Comparison of ENCODE assay signal across 9 mouse cellular contexts in the genomic region with DNA sequence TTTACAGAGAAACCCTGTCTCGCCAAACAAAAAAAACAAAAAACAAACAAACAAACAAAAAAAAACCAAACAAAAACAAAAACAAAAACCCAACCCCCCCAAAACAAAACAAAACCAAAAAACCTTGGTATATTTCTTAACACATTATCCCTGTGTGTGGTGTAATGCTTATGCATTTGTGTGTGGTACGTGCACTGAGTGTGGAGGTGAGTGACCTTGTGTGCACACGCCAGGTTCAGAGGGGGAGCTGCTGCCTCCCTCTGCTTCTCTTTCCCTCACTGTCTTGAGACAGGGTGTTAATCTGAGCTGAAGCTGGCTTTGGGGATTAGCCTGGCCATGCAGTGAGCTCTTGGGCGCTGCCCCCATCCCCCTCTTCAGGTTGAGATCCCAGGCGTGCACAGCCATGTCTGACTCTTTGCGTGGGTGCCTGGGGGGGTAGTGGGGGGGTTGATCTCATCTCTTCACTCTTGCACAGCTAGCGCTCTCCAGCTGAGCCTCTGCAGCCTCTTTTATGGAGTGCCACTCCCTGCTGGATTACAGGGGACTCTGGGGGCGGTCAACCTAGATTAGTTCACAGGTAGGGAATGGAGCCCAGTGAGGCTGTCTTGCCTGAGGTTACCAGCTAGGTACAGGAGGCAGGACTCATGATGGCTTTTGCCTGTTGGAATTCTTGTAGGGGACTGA. TPM values are rescaled to one million over a fixed set of nuclear protein-coding genes. Genes with fewer than 3 reads are reported as not detected.
DNase-seq lines count a peak whose midpoint lies in the region; ATAC-seq and TF ChIP-seq lines count a peak whose summit lies in the region.
"Had no signal": no experiment of that assay in that cellular context is flagged by ENCODE, and none has a peak within 500 bp of the region (broad histone marks: within the 10 kb centered on the region; RNA-seq: fewer than 3 reads in every experiment).

No protein-coding gene starts in this region.

- H3K9me3 ChIP-seq in kidney, postnatal 0 days (replicated peaks; ENCODE audit: low read length), result no peaks in the 10 kb centered on the region
- H3K9me3 ChIP-seq in embryonic facial prominence, embryonic 13.5 days, result no peaks in the 10 kb centered on the region
- no peaks in the 10 kb centered on the region for H3K9me3 ChIP-seq in liver, embryonic 16.5 days (replicated peaks; ENCODE audit: control insufficient read depth, low read length)

- no peak for TF ChIP-seq CTCF in kidney, postnatal 0 days (IDR thresholded peaks at IDR 0.05; ENCODE audit: low read depth)
- no peak for TF ChIP-seq CTCF in left cerebral cortex, adult 2 months (IDR thresholded peaks at IDR 0.05)

- no peaks in the 10 kb centered on the region for H3K27me3 ChIP-seq in kidney, postnatal 0 days (ENCODE audit: insufficient read depth, low read length)
- H3K27me3 ChIP-seq in embryonic facial prominence, embryonic 13.5 days, result no peaks in the 10 kb centered on the region
- H3K27me3 ChIP-seq in liver, embryonic 16.5 days (ENCODE audit: control insufficient read depth, insufficient read depth, low read depth, low read length), result no peaks in the 10 kb centered on the region

- 46% methylated on average over 8 of the region's 8 CpGs for WGBS in kidney, postnatal 0 days
- WGBS in embryonic facial prominence, embryonic 13.5 days, result 62% methylated on average over 8 of the region's 8 CpGs
- 51% methylated on average over 8 of the region's 8 CpGs for WGBS in liver, embryonic 16.5 days (ENCODE audit: insufficient replicate concordance)

- H3K27ac ChIP-seq in kidney, postnatal 0 days, result peak overlapping the region; percentile 84
- peak overlapping the region; percentile 39; the same call in 1 of the 2 replicates for H3K27ac ChIP-seq in embryonic facial prominence, embryonic 13.5 days
- peak overlapping the region; percentile 78 for H3K27ac ChIP-seq in liver, embryonic 16.5 days (ENCODE audit: low read length)
- H3K27ac ChIP-seq in left cerebral cortex, adult 2 months, result no peak overlapping the region

- peaks cover 58% of the 10 kb centered on the region for H3K4me1 ChIP-seq in kidney, postnatal 0 days (replicated peaks; ENCODE audit: insufficient read depth, low read length)
- H3K4me1 ChIP-seq in embryonic facial prominence, embryonic 13.5 days, result peaks cover 71% of the 10 kb centered on the region
- peaks cover 27% of the 10 kb centered on the region for H3K4me1 ChIP-seq in liver, embryonic 16.5 days (ENCODE audit: control insufficient read depth, low read depth, low read length)

- H3K36me3 ChIP-seq in kidney, postnatal 0 days (ENCODE audit: insufficient read depth, low read length), result 0 out of 2 replicates have a peak, but pooled peaks cover 3% of the 10 kb centered on the region
- H3K36me3 ChIP-seq in embryonic facial prominence, embryonic 13.5 days, result peaks cover 5% of the 10 kb centered on the region
- no peaks in the 10 kb centered on the region for H3K36me3 ChIP-seq in liver, embryonic 16.5 days (ENCODE audit: control insufficient read depth, insufficient read depth)

- no peak overlapping the region for H3K4me3 ChIP-seq in kidney, postnatal 0 days (replicated peaks; ENCODE audit: low read depth, low read length)
- H3K4me3 ChIP-seq in embryonic facial prominence, embryonic 13.5 days, result no peak overlapping the region
- H3K4me3 ChIP-seq in liver, embryonic 16.5 days (ENCODE audit: low read depth, low read length), result no peak overlapping the region
- no peak overlapping the region for H3K4me3 ChIP-seq in left cerebral cortex, adult 2 months

- peak; percentile 89 for DNase-seq in heart, adult 11 months
- DNase-seq in heart, postnatal 4 days, result no peak
- no peak for DNase-seq in kidney, postnatal 0 days (ENCODE audit: low spot score)
- DNase-seq in kidney, postnatal 14 days, result no peak
- no peak for DNase-seq in left cerebral cortex, adult 2 months (ENCODE audit: extremely low spot score in 1 of 2, low spot score in 2 of 2)
- DNase-seq in urinary bladder, postnatal 10 days (ENCODE audit: low spot score), result no peak
- DNase-seq: cerebellum, postnatal 25 days had no signal

- H3K4me2 ChIP-seq in kidney, postnatal 0 days (ENCODE audit: low read length), result 0 out of 2 replicates have a peak overlapping the region, but pooled peaks have one; percentile 5
- H3K4me2 ChIP-seq in embryonic facial prominence, embryonic 13.5 days, result no peak overlapping the region
- H3K4me2 ChIP-seq in liver, embryonic 16.5 days (ENCODE audit: low read depth, low read length), result peak overlapping the region; percentile 3

- intact Hi-C loops in left cerebral cortex, adult 2 months (cut with DNase I), result no loop called here

- H3K9ac ChIP-seq in kidney, postnatal 0 days (ENCODE audit: low read depth, low read length), result no peak overlapping the region
- no peak overlapping the region for H3K9ac ChIP-seq in embryonic facial prominence, embryonic 13.5 days
- H3K9ac ChIP-seq in liver, embryonic 16.5 days (ENCODE audit: low read depth, low read length), result no peak overlapping the region

- peak; percentile 35; the same call in 1 of the 2 replicates for ATAC-seq in kidney, postnatal 0 days (replicated peaks; ENCODE audit: low FRiP score, low read depth)
- no peak; the same call in 1 of the 2 replicates for ATAC-seq in embryonic facial prominence, embryonic 13.5 days (ENCODE audit: insufficient number of reproducible peaks, insufficient read depth, low FRiP score, low TSS enrichment, low read depth)
- peak; percentile 51 for ATAC-seq in liver, embryonic 16.5 days (ENCODE audit: low read depth)

RNA-seq across cellular contexts. Expression of a gene that starts 32.3 kb away (rescaled TPM):
- total RNA-seq in heart, postnatal 4 days (2021), result 10 to 100 TPM; 38.5 to 40.1 TPM
- polyA plus RNA-seq in kidney, postnatal 0 days (2015; fragmentation: Nextera tagmentation; extraction: Ambion mirVana), result 25.2 and 26.0 TPM in 2 replicates
- 35.4 and 37.8 TPM in 2 replicates for polyA plus RNA-seq in embryonic facial prominence, embryonic 13.5 days (2015; fragmentation: Nextera tagmentation; extraction: Ambion mirVana)
- 7.2 and 7.9 TPM in 2 replicates for polyA plus RNA-seq in liver, embryonic 16.5 days (2015; fragmentation: Nextera tagmentation; extraction: Ambion mirVana)
- total RNA-seq in left cerebral cortex, adult 2 months (2021), result 10 to 100 TPM; 13.7 to 14.6 TPM
